Mouse (Mus musculus) stomach, embryonic 14.5 days (tissue): ENCODE data around the gene Ncoa5. TPM values are rescaled to one million over a fixed set of nuclear protein-coding genes. Genes with fewer than 3 reads are reported as not detected.
A peak's percentile ranks its signal among the peaks of the same experiment; 100 is the strongest.

ENCODE experiments used
- ATAC-seq: fragments of 200-750 bp; cut with Nextera tagmentation; 2 replicates; pipeline ENCODE4 v1.8.0; 2017; ENCODE audit warnings: low read depth, moderate TSS enrichment; ENCODE audit not compliant: insufficient number of reproducible peaks, insufficient read depth, low FRiP score
- H3K27ac ChIP-seq: fragments of 300-500 bp; sonication (generic); 2 replicates; pipeline ENCODE4 v1.5.1; 2014; ENCODE audit warnings: mild to moderate bottlenecking, low read length, moderate library complexity, mixed read lengths
- H3K27me3 ChIP-seq: fragments of 300-500 bp; sonication (generic); 2 replicates; pipeline ENCODE4 v1.6.1; 2014; ENCODE audit warnings: low read length, control low read depth, mixed read lengths; ENCODE audit not compliant: control insufficient read depth, insufficient read depth
- H3K36me3 ChIP-seq: fragments of 300-500 bp; sonication (generic); 2 replicates; pipeline ENCODE4 v1.6.1; 2014; ENCODE audit warnings: mild to moderate bottlenecking, control low read depth, low read length, moderate library complexity, mixed read lengths; ENCODE audit not compliant: control insufficient read depth, insufficient read depth
- H3K4me1 ChIP-seq: fragments of 300-500 bp; sonication (generic); 2 replicates; pipeline ENCODE4 v1.6.1; 2014; ENCODE audit warnings: low read length, control low read depth, mixed read lengths; ENCODE audit not compliant: control insufficient read depth, insufficient read depth
- H3K4me2 ChIP-seq: fragments of 300-500 bp; sonication (generic); replicated peaks from 2 replicates; pipeline ENCODE4 v1.6.1; 2014; ENCODE audit warnings: low read depth, low read length, control low read depth
- H3K4me3 ChIP-seq: fragments of 300-500 bp; sonication (generic); 2 replicates; pipeline ENCODE4 v1.5.1; 2014; ENCODE audit warnings: low read depth, low read length, control low read depth
- H3K9ac ChIP-seq: fragments of 300-500 bp; sonication (generic); replicated peaks from 2 replicates; pipeline ENCODE4 v1.6.1; 2014; ENCODE audit warnings: low read depth, mild to moderate bottlenecking, control low read depth, low read length, moderate library complexity, mixed read lengths
- H3K9me3 ChIP-seq: fragments of 300-500 bp; sonication (generic); 2 replicates; pipeline ENCODE4 v1.6.1; 2016; ENCODE audit warnings: low read depth, low read length, control low read depth; ENCODE audit not compliant: control insufficient read depth
- WGBS: fragments of 180-500 bp; shearing (Covaris S2); extraction: QIAGEN DNeasy Blood & Tissue Kit; methylation state at CpG from one replicate; pipeline ENCODE4 v1.1.7; 2014; 5-methylcytosine and 5-hydroxymethylcytosine counted together
- polyA plus RNA-seq: library from polyadenylated mRNA; unstranded; fragments of >200 nt; fragmentation: Nextera tagmentation; extraction: Ambion mirVana; gene quantifications from 2 replicates; pipeline ENCODE4 v1.2.1, GENCODE M21; 2014

The Ncoa5 gene
- polyA plus RNA-seq, 1 experiment from 2014 or later: 53.8 TPM

DNA sequence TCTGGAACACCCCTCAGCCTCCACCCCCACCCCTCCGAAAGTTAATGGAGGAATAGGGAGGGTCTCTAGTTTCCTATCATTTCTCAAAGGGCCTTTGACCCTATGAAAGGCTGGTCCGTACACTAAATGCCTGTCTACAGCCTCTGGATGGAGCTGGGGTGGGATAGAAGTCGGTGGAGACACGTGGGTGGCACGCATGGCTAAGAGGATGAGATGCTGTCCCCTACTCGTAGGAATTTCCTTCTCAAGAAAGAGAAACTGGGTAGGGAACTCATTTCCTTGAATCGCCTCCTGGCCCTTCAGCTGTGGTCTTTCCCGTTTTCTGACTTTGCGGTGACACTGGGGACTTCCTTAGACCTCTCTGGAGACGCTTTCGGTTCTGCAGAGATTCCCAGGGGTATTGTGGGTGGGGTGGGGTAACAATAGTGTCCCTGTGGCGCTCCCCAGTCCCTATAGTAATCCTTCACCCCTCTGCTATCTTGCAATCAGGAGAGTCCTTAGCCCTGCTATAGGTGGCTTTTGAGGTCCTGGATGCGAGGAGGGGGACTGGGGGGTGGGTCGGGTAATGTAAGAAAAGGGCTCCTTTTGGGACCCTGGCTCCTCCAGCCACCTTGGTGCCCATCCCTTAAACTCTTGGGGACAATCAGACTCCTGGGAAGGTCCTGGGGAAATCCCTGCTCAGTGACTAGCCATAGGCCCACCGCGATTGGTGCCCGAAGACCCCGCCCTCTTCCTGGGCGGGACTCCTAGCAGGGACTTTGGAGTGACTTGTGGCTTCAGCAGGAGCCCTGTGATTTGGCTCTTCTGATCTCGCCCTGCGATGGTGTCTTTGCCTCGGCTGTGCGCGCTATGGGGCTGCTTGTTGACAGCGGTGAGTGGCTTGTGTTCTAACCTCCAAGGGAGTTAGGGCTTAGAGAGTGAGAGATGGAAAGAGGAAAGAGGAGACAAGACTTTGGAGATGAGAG, 20.5 kb upstream of the Ncoa5 start, which contains the start of gene Cd40:
Cd40 (plus strand) TSS at position 740 of the 965 bp plus-strand sequence.
- Histone ChIP-seq H3K4me2 (peak within 1 kb of the TSS; percentile 48), H3K27me3 (no peaks in the 10 kb centered on the region), H3K9ac (no peak within 1 kb of the TSS), H3K27ac (no peak within 1 kb of the TSS), H3K9me3 (no peaks in the 10 kb centered on the region), H3K4me3 (peak within 1 kb of the TSS; percentile 27), H3K4me1 (no peaks in the 10 kb centered on the region), H3K36me3 (no peaks in the 10 kb centered on the region)
- 11% methylated on average over 25 of the region's 25 CpGs for WGBS
- peak; percentile 76 for ATAC-seq

DNA sequence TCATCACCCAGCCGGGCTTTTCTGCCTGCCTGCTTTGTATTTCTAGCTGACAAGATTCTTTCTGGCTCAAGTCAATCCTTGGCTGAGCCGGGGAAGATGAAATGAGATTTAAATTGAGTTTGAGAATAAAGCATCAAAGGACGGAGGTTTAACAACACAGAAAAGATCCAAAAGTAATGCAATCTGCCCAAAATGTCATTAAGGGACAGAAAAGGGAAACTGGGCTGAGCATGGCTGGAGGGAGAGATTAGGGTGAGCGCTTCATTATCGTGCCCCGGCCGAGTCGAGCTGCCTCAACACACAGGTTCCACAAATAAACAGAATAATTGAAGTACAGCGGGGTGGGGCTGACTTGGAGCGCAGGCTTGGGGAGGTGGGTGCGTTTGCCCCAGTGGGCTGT, 16.9 kb upstream of the Ncoa5 start:
- Histone ChIP-seq H3K27ac (no peak overlapping the region), H3K36me3 (no peaks in the 10 kb centered on the region), H3K4me2 (no peak overlapping the region), H3K4me3 (no peak overlapping the region), H3K9ac (no peak overlapping the region), H3K4me1 (no peaks in the 10 kb centered on the region), H3K9me3 (no peaks in the 10 kb centered on the region), H3K27me3 (no peaks in the 10 kb centered on the region)
- no peak for ATAC-seq
- 27% methylated on average over 11 of the region's 11 CpGs for WGBS

DNA sequence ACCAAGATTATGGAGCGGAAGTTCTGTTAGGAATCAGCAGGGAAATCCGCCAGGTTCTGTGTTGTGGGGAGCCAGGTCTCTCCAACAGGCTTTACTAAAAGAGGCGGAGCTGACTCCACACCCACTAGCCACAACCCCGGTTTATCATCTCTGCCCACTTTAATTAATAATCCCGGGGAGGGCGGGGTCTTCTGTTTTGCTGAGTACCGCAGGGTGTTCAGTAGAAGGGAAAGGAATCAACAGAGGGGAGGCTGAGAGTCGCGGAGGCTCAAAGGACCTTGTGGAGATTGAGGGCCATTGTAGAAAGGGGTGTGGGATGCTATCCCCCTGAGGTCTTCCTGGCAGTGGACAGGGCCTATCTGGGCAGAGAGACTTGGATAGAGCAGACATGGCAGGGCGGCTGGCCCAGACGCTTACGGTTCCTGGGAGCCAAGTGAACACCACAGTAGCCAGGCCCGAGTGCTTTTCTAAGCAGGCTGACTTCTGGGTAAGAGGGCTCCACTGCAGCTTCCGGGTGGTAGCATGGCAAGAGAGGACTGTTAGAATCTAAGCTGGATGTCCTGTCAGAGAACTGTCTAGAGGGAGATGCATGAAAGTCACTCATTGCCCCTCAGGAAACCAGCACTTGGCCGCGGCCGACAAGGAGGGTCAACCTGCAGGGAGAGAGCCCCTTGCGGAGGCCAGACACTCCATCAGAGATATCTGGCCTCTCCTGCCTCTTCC, 16.3 kb upstream of the Ncoa5 start:
- no peaks in the 10 kb centered on the region for H3K27me3 ChIP-seq
- no peaks in the 10 kb centered on the region for H3K9me3 ChIP-seq
- no peak overlapping the region for H3K4me2 ChIP-seq
- H3K4me3 ChIP-seq: no peak overlapping the region
- no peaks in the 10 kb centered on the region for H3K36me3 ChIP-seq
- 72% methylated on average over 18 of the region's 18 CpGs for WGBS
- no peak overlapping the region for H3K27ac ChIP-seq
- no peak overlapping the region for H3K9ac ChIP-seq
- no peak for ATAC-seq
- H3K4me1 ChIP-seq: no peaks in the 10 kb centered on the region

DNA sequence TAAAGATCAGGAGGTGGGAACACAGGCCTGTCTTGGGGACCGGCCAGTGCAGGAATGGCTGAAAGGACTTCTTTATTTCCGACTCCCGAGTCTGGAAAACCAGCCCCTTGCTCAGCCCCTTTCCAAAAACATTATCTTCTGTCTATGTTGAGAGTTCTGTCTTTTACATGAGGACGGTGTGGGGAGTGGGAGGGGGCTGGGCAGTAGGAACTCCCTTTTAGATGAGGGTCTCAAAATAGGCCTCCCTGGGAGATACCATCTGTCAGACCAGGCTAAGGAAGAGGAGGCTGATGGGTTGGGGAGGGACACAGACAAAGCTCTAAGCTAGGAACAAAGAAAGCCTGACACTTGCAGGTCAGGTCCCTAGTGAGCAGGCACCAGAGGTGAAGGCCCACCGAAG, 14.4 kb upstream of the Ncoa5 start:
- no peak overlapping the region for H3K9ac ChIP-seq
- H3K4me3 ChIP-seq: no peak overlapping the region
- ATAC-seq: no peak
- H3K4me2 ChIP-seq: no peak overlapping the region
- 62% methylated on average over 5 of the region's 5 CpGs for WGBS
- no peak overlapping the region for H3K27ac ChIP-seq
- H3K27me3 ChIP-seq: no peaks in the 10 kb centered on the region
- no peaks in the 10 kb centered on the region for H3K4me1 ChIP-seq
- no peaks in the 10 kb centered on the region for H3K9me3 ChIP-seq
- no peaks in the 10 kb centered on the region for H3K36me3 ChIP-seq

DNA sequence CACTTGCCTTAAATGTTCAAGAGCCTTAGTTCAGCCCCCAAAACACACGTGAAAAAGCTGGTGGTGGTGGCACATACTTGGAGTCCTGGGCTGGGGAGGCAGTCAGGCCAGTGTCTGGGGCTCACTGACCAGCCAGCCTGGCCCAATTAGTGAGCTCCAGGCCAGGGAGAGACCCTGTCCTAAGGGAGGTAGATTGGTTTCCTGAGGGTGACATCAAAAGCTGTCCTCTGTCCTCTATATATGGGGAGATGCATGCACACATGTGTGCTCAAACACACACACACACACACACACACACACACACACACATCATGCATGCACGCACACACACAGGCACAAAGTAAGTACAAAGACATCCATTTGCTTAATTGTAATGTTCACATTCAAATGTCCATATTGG, 9.1 kb upstream of the Ncoa5 start:
- H3K4me3 ChIP-seq: no peak overlapping the region
- H3K27ac ChIP-seq: no peak overlapping the region
- H3K4me1 ChIP-seq: no peaks in the 10 kb centered on the region; the same call in 1 of the 2 replicates
- H3K27me3 ChIP-seq: no peaks in the 10 kb centered on the region
- 65% methylated on average over 2 of the region's 2 CpGs for whole genome bisulfite sequencing
- H3K36me3 ChIP-seq: no peaks in the 10 kb centered on the region
- no peaks in the 10 kb centered on the region for H3K9me3 ChIP-seq
- ATAC-seq: no peak
- no peak overlapping the region for H3K4me2 ChIP-seq
- no peak overlapping the region for H3K9ac ChIP-seq

DNA sequence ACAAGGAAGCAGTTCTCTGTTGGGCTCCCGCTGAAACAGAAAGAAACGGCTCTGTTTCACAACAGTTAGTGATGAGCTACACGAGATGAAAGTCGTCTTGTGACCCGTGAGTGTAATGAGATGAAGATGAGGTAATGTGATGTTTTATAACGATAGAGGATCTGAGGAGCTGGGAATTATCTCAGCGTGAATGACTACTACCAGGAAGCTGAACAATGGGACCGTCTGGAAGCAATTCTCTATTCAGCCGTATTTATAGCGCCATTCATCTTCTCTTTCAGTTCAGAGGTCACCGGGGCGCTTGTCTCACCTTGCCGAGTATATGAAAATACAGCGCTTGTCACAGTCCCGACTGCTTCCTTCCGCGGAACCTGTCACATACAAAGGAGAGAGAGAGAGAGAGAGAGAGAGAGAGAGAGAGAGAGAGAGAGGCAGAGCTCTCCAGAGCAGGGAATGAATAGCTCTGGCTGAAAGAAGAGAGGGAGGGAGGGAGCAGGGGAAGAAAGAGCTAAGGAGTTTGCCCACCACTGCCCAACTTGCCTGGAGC, 8.5 kb upstream of the Ncoa5 start:
- no peak overlapping the region for H3K27ac ChIP-seq
- H3K4me1 ChIP-seq: no peaks in the 10 kb centered on the region; the same call in 1 of the 2 replicates
- no peaks in the 10 kb centered on the region for H3K27me3 ChIP-seq
- WGBS: 13% methylated on average over 17 of the region's 17 CpGs
- H3K9me3 ChIP-seq: no peaks in the 10 kb centered on the region
- no peak overlapping the region for H3K4me3 ChIP-seq
- H3K4me2 ChIP-seq: no peak overlapping the region
- no peak for ATAC-seq
- no peaks in the 10 kb centered on the region for H3K36me3 ChIP-seq
- no peak overlapping the region for H3K9ac ChIP-seq

DNA sequence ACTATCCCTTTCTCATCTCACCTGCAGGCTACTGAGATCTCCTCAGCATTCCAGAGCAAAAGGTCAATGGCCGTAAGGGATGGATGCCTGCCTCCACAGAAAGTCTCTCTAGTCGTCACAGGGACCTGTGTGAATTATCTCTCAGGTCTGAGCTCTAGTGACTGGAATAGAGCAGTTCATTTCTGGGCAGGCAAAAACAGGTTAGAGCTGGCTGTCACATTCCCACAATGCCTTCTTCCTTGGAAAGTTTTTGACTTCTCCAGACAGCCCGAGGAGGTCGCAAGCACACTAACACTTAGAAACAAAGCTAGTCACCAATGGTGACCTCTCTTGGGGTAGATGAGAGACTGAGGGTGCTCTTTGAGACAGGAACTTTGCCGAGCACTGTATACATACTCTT, 7.5 kb upstream of the Ncoa5 start:
- WGBS: 74% methylated on average over 5 of the region's 5 CpGs
- H3K4me1 ChIP-seq: no peaks in the 10 kb centered on the region; the same call in 1 of the 2 replicates
- H3K9ac ChIP-seq: no peak overlapping the region
- no peak for ATAC-seq
- H3K9me3 ChIP-seq: no peaks in the 10 kb centered on the region
- no peak overlapping the region for H3K4me2 ChIP-seq
- no peak overlapping the region for H3K27ac ChIP-seq
- no peak overlapping the region for H3K4me3 ChIP-seq
- H3K27me3 ChIP-seq: no peaks in the 10 kb centered on the region
- no peaks in the 10 kb centered on the region for H3K36me3 ChIP-seq

DNA sequence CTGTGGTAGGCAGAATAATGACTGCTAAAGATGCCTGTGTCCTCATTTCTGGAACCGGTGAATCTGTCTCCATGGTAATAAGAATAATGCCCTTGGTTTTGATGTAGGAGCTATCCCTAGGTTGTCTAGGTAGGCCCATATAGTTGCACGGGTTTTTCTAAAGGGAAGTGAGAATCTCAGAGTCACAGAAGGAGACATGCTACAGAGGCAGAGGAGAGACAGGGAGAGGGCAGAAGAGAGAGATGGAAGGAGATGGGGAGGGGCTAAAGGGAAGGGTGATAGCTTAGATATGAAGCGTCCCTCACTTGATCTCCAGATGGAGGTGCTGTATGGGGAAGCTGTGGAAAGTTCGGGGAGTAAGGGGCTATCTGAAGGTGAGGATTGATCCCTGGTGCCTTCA, 2.7 kb upstream of the Ncoa5 start:
- H3K4me2 ChIP-seq: no peak overlapping the region
- no peak overlapping the region for H3K9ac ChIP-seq
- WGBS: 67% methylated on average over 4 of the region's 4 CpGs
- peaks cover 11% of the 10 kb centered on the region for H3K4me1 ChIP-seq
- no peak overlapping the region for H3K4me3 ChIP-seq
- ATAC-seq: no peak
- no peaks in the 10 kb centered on the region for H3K9me3 ChIP-seq
- H3K27ac ChIP-seq: no peak overlapping the region
- H3K27me3 ChIP-seq: no peaks in the 10 kb centered on the region
- H3K36me3 ChIP-seq: no peaks in the 10 kb centered on the region
